Mouse (Mus musculus) heart, embryonic 13.5 days (tissue): ENCODE results near the gene Plch2. TPM values are rescaled to one million over a fixed set of nuclear protein-coding genes. Genes with fewer than 3 reads are reported as not detected.

Experiments
- ATAC-seq: fragments of 200-750 bp; cut with Nextera tagmentation; 2 replicates; pipeline ENCODE4 v1.8.0; 2017; ENCODE audit warnings: moderate TSS enrichment; ENCODE audit not compliant: insufficient number of reproducible peaks, low FRiP score, low TSS enrichment; ENCODE audit errors: extremely low read depth
- H3K27ac ChIP-seq: fragments of 300-500 bp; sonication (generic); replicated peaks from 2 replicates; pipeline ENCODE4 v1.5.1; 2015; ENCODE audit warnings: moderate library complexity, mild to moderate bottlenecking, inconsistent platforms
- H3K27me3 ChIP-seq: fragments of 300-500 bp; sonication (generic); replicated peaks from 2 replicates; pipeline ENCODE4 v1.6.1; 2015; ENCODE audit warnings: mild to moderate bottlenecking, inconsistent platforms
- H3K36me3 ChIP-seq: fragments of 300-500 bp; sonication (generic); 2 replicates; pipeline ENCODE4 v1.6.1; 2015; ENCODE audit warnings: mild to moderate bottlenecking, inconsistent platforms
- H3K4me1 ChIP-seq: fragments of 300-500 bp; sonication (generic); 2 replicates; pipeline ENCODE4 v1.6.1; 2015; ENCODE audit warnings: inconsistent platforms
- H3K4me2 ChIP-seq: fragments of 300-500 bp; sonication (generic); 2 replicates; pipeline ENCODE4 v1.6.1; 2015; ENCODE audit warnings: inconsistent platforms, mild to moderate bottlenecking, moderate library complexity
- H3K4me3 ChIP-seq: fragments of 300-500 bp; sonication (generic); 2 replicates; pipeline ENCODE4 v1.5.1; 2015; ENCODE audit warnings: moderate library complexity, mild to moderate bottlenecking, inconsistent platforms
- H3K9ac ChIP-seq: fragments of 300-500 bp; sonication (generic); 2 replicates; pipeline ENCODE4 v1.6.1; 2015; ENCODE audit warnings: inconsistent platforms, mild to moderate bottlenecking, moderate library complexity
- H3K9me3 ChIP-seq: fragments of 300-500 bp; sonication (generic); 2 replicates; pipeline ENCODE4 v1.6.1; 2016; ENCODE audit warnings: inconsistent platforms
- WGBS: fragments of 180-500 bp; shearing (Covaris S2); methylation state at CpG from one replicate; pipeline ENCODE4 v1.1.7; 2015; ENCODE audit warnings: mixed read lengths; 5-methylcytosine and 5-hydroxymethylcytosine counted together
- polyA plus RNA-seq: library from polyadenylated mRNA; unstranded; fragments of >200 nt; fragmentation: Nextera tagmentation; extraction: Ambion mirVana; gene quantifications from 2 replicates; pipeline ENCODE4 v1.2.1, GENCODE M21; 2015

Gene Plch2
- polyA plus RNA-seq, 1 experiment from 2014 or later: 0.51 TPM

DNA sequence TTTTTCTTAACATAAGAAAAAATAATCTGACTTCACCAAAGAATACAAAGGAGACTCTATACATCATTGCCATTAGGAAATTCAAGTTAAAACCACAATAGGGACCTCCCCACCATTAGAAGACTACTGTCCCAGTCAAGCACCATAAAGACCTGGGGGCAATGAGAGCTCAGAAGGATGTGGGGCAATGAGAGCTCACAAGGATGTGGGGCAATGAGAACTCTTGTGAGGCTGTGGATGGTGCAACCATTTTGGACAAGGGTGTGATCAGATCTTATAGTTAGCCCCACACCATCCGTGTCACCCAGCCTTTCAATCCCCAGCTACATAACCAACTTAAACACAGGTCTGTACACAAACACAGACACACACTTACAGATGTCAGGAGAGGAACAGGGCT, 118.8 kb downstream of the Plch2 start:
- 64% methylated on average over 1 of the region's 1 CpGs for WGBS
- H3K9me3 ChIP-seq: no peaks in the 10 kb centered on the region
- peaks cover 24% of the 10 kb centered on the region for H3K27me3 ChIP-seq
- no peak overlapping the region for H3K4me2 ChIP-seq
- H3K9ac ChIP-seq: no peak overlapping the region
- H3K4me1 ChIP-seq: no peaks in the 10 kb centered on the region
- no peak for ATAC-seq
- H3K27ac ChIP-seq: no peak overlapping the region
- no peaks in the 10 kb centered on the region for H3K36me3 ChIP-seq
- no peak overlapping the region for H3K4me3 ChIP-seq

DNA sequence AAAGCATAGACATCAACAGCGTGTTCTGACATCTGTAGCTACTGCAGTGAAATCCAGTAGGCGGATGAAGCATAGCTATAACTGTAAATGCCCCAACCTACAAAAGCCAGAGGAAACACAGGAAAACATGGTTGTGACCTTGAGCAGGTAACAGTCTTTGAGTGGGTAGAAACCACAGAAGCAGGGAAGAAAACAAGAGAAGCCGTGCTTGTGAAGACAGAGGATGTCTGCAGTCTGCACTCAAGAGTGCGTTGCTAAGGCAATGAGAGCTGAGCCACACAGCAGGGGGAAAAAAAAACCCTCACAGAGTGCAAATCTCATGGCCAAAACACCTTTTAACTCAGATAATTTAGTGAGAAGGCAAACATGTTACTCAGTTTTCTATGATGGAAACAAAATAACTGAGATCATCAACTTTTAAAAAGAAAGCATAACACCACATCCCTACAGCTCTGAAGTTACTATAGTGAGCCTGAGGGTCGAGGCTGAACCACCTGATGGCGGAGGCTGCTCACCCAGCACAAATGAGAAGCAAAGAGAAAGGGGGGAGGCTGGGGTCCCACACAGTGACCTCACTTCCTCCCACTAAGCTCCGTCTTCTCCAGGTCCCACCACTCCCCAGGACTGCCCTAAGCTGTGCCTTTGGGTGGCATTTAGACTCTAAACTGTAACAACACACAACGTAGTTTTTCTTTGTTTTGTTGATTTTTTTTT, 119.9 kb downstream of the Plch2 start:
- Histone ChIP-seq H3K36me3 (no peaks in the 10 kb centered on the region), H3K4me1 (no peaks in the 10 kb centered on the region), H3K9ac (no peak overlapping the region), H3K9me3 (no peaks in the 10 kb centered on the region), H3K4me3 (no peak overlapping the region), H3K27me3 (peaks cover 27% of the 10 kb centered on the region), H3K4me2 (no peak overlapping the region), H3K27ac (no peak overlapping the region)
- 63% methylated on average over 8 of the region's 8 CpGs for WGBS
- no peak for ATAC-seq

DNA sequence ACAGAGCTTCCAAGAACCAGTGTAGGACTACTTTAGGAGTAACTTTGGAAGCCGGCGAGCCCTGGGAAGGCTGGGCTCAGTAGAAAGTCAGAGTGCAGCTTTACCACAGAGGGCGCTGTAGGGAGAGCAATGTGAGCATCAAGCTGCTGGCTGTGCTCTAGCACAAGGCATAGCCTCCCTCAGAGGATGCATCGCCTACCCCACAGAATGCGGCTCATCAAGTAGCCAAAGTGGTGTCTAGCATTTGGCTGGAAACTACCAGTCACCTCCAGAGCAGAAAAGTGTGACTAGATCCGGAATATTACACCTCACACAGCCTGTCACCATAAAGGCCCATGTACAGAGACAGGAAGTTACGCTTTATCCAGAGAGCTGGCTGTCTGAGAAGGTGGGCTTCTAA, 120.8 kb downstream of the Plch2 start:
- no peak for ATAC-seq
- peaks cover 23% of the 10 kb centered on the region for H3K27me3 ChIP-seq
- no peaks in the 10 kb centered on the region for H3K9me3 ChIP-seq
- no peak overlapping the region for H3K4me2 ChIP-seq
- no peak overlapping the region for H3K27ac ChIP-seq
- H3K9ac ChIP-seq: no peak overlapping the region
- 69% methylated on average over 7 of the region's 7 CpGs for WGBS
- no peaks in the 10 kb centered on the region for H3K36me3 ChIP-seq
- no peaks in the 10 kb centered on the region for H3K4me1 ChIP-seq
- H3K4me3 ChIP-seq: no peak overlapping the region

DNA sequence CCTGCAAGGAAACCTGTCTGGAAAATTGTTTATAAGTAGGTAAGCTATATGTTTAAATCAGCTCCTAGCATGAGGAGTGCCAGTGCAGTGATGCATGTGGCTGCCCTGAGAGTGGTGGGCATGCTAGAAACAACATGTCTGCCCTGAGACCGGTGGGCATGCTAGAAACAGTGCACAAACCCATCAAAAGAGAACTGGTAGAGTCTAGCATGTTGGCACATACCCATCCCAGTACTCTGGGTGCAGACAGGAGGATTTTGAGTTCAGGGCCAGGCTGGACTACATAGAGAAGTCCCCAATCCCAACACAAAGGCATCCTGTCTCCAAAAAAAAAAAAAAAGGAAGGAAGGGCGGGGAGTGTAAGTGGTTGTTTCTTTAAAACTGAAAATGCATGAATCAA, 121.8 kb downstream of the Plch2 start:
- no peak for ATAC-seq
- H3K4me2 ChIP-seq: no peak overlapping the region
- H3K4me3 ChIP-seq: no peak overlapping the region
- peaks cover 22% of the 10 kb centered on the region for H3K27me3 ChIP-seq
- 79% methylated on average over 2 of the region's 2 CpGs for WGBS
- H3K27ac ChIP-seq: no peak overlapping the region
- no peaks in the 10 kb centered on the region for H3K9me3 ChIP-seq
- no peak overlapping the region for H3K9ac ChIP-seq
- H3K36me3 ChIP-seq: no peaks in the 10 kb centered on the region
- H3K4me1 ChIP-seq: no peaks in the 10 kb centered on the region

DNA sequence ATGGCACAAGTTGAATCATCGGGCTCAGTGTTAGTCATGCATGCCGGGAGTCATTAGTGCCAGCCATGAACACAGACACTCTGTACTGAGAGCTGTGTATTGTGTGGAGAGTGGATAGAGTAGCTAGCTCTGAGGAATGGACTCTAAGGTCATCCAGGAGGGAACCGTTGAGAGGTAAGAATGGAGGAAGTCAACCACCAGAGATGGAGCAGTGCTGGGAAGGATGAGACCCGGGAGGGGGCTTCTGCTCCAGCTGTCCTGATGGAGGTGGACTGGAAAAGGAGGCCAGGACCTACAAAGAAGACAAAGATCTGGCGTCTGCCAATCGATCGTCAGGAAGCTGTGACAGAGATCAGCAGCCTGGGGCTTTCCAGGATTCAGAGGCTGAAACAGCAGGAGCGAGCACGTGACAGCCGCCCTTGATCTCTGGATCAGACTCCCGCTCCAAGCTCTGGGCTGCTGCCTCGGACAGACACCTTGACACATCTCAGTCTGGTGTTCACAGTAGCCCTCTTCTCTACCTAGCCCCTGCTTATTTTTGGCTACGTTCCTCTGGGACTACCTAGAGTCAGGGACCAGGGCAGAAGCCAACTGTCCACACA, 123.2 kb downstream of the Plch2 start:
- Histone ChIP-seq H3K9me3 (no peaks in the 10 kb centered on the region), H3K4me2 (no peak overlapping the region), H3K27ac (no peak overlapping the region), H3K27me3 (peaks cover 22% of the 10 kb centered on the region), H3K4me3 (no peak overlapping the region), H3K9ac (no peak overlapping the region), H3K36me3 (no peaks in the 10 kb centered on the region), H3K4me1 (peaks cover 4% of the 10 kb centered on the region)
- ATAC-seq: no peak
- WGBS: 51% methylated on average over 13 of the region's 13 CpGs

Other genes with a start within 250 kb of the Plch2 start
- 0.57 TPM in 2 replicates for gene Ttc34, start 219.3 kb downstream of the Plch2 start, polyA plus RNA-seq
- gene Mmel1, start 187.2 kb downstream of the Plch2 start, polyA plus RNA-seq: 0.51 and 0.64 TPM in 2 replicates
- 42.5 and 48.8 TPM in 2 replicates for gene Fam213b, start 157.6 kb downstream of the Plch2 start, polyA plus RNA-seq
- 2.1 and 2.6 TPM in 2 replicates for gene Tnfrsf14, start 128.2 kb downstream of the Plch2 start, polyA plus RNA-seq
- 0.31 and 0.45 TPM in 2 replicates for gene Hes5, start 95.9 kb downstream of the Plch2 start, polyA plus RNA-seq
- gene Pank4, start 92.7 kb downstream of the Plch2 start, polyA plus RNA-seq: 40.6 and 42.6 TPM in 2 replicates
- 16.6 and 16.8 TPM in 2 replicates for gene Pex10, start 10.2 kb upstream of the Plch2 start, polyA plus RNA-seq
- 114 and 126 TPM in 2 replicates for gene Rer1, start 29.6 kb upstream of the Plch2 start, polyA plus RNA-seq
- 2.1 and 2.3 TPM in 2 replicates for gene Morn1, start 29.8 kb upstream of the Plch2 start, polyA plus RNA-seq
- gene Ski, start 165.8 kb upstream of the Plch2 start, polyA plus RNA-seq: 10.1 and 10.2 TPM in 2 replicates
- 63.2 and 71.1 TPM in 2 replicates for gene Faap20, start 193.0 kb upstream of the Plch2 start, polyA plus RNA-seq